Mouse (Mus musculus) heart, embryonic 16.5 days (tissue): Measurements from ENCODE around the gene Tmem131l. TPM values are rescaled to one million over a fixed set of nuclear protein-coding genes. Genes with fewer than 3 reads are reported as not detected.
A peak's percentile ranks its signal among the peaks of the same experiment; 100 is the strongest.

Experiments used
- ATAC-seq: fragments of 200-750 bp; cut with Nextera tagmentation; replicated peaks from 2 replicates; pipeline ENCODE4 v1.8.0; 2017; ENCODE audit warnings: moderate number of reproducible peaks; ENCODE audit not compliant: insufficient read depth, low FRiP score; ENCODE audit errors: extremely low read depth
- H3K27ac ChIP-seq: fragments of 300-500 bp; sonication (generic); 2 replicates; pipeline ENCODE4 v1.5.1; 2014; ENCODE audit warnings: mild to moderate bottlenecking, low read length, control low read depth, moderate library complexity
- H3K27me3 ChIP-seq: fragments of 300-500 bp; sonication (generic); 2 replicates; pipeline ENCODE4 v1.6.1; 2014; ENCODE audit warnings: low read length, mixed read lengths; ENCODE audit not compliant: control insufficient read depth, insufficient read depth
- H3K36me3 ChIP-seq: fragments of 300-500 bp; sonication (generic); 2 replicates; pipeline ENCODE4 v1.6.1; 2014; ENCODE audit not compliant: control insufficient read depth, insufficient read depth
- H3K4me1 ChIP-seq: fragments of 300-500 bp; sonication (generic); 2 replicates; pipeline ENCODE4 v1.6.1; 2014; ENCODE audit warnings: low read length, mixed read lengths; ENCODE audit not compliant: control insufficient read depth, insufficient read depth
- H3K4me2 ChIP-seq: fragments of 300-500 bp; sonication (generic); 2 replicates; pipeline ENCODE4 v1.6.1; 2014; ENCODE audit warnings: low read depth, mild to moderate bottlenecking, control low read depth, low read length
- H3K4me3 ChIP-seq: fragments of 300-500 bp; sonication (generic); 2 replicates; pipeline ENCODE4 v1.5.1; 2014; ENCODE audit warnings: mild to moderate bottlenecking, control low read depth, low read length
- H3K9ac ChIP-seq: fragments of 300-500 bp; sonication (generic); 2 replicates; pipeline ENCODE4 v1.6.1; 2014; ENCODE audit warnings: low read length, control low read depth
- H3K9me3 ChIP-seq: fragments of 300-500 bp; sonication (generic); replicated peaks from 2 replicates; pipeline ENCODE4 v1.6.1; 2016; ENCODE audit warnings: low read length; ENCODE audit not compliant: control insufficient read depth
- WGBS: fragments of 180-500 bp; shearing (Covaris S2); extraction: QIAGEN DNeasy Blood & Tissue Kit; methylation state at CpG from one replicate; pipeline ENCODE4 v1.1.7; 2014; 5-methylcytosine and 5-hydroxymethylcytosine counted together
- polyA plus RNA-seq: library from polyadenylated mRNA; unstranded; fragments of >200 nt; fragmentation: Nextera tagmentation; extraction: Ambion mirVana; gene quantifications from 2 replicates; pipeline ENCODE4 v1.2.1, GENCODE M21; 2015

Gene Tmem131l
- polyA plus RNA-seq, 1 experiment from 2014 or later: 47.8 TPM

DNA sequence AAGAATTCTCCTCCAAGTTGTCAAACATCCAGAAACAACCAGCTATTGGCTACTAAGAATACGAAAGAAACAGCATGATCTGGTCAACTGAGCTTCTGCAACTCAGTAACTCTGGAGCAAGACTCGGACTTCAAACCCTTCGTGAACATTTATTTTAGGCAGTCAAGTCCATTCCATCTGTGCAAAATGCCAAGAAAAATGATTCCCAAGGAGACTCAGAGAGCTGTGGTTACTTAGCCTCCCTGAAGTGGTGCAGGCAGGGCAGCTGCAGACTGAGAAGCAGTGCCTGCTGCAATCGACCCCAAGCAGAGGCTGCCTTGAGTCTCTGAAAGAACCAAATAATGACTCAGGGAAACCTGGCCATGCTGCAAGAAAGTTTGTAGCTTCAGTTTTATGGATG, 98.1 kb downstream of the Tmem131l start:
- no peaks in the 10 kb centered on the region for H3K27me3 ChIP-seq

DNA sequence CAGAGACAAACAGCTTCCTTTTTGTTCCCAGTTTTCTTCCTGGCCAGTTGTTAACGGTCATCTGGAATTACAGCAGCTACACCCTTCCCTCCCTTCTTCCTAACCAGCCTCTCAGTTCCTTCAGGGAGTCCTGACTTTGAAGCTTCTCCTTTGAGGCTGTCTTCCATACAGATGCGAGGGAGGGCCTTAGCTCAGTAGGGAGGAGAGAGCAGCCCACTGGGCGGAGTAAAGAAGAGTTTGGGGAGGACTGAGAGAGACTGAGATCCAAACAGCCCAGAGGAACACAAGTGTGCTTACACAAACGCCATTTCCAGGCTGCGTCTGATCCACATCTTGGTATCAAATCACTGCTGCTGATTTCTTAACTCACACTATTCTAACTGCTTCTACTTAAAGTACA, 101.1 kb downstream of the Tmem131l start:
- 55% methylated on average over 5 of the region's 5 CpGs for WGBS
- Histone ChIP-seq H3K9me3 (no peaks in the 10 kb centered on the region), H3K27me3 (no peaks in the 10 kb centered on the region), H3K4me1 (no peaks in the 10 kb centered on the region), H3K36me3 (peaks cover 16% of the 10 kb centered on the region), H3K9ac (no peak overlapping the region), H3K4me3 (no peak overlapping the region), H3K27ac (no peak overlapping the region), H3K4me2 (no peak overlapping the region)
- ATAC-seq: no peak

More for the DNA sequence above, 98.1 kb downstream of the Tmem131l start:
- Histone ChIP-seq H3K4me3 (no peak overlapping the region), H3K9ac (no peak overlapping the region), H3K9me3 (no peaks in the 10 kb centered on the region), H3K27ac (no peak overlapping the region), H3K36me3 (peaks cover 8% of the 10 kb centered on the region; the same call in 1 of the 2 replicates), H3K4me2 (no peak overlapping the region), H3K4me1 (no peaks in the 10 kb centered on the region)
- 82% methylated on average over 4 of the region's 4 CpGs for WGBS
- no peak for ATAC-seq

DNA sequence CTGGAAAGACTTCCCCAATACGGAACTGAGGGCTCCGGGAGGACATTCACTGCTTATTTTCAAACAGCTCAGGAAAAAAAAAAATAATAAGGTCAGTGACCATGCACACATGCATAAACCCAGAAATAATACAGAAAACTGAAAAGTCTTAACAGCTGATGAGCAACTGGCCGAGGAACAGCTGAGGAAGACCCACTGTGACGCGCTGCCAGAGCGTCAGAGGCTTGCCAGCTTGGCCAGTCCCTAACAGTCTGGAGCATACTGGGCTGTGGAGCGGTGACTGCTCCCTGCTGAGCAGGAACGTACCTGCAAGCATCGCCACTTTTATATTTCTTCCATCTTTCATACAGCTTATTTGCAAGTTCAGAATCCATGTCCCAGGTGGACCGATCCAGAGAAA, 105.5 kb downstream of the Tmem131l start:
- peaks cover 33% of the 10 kb centered on the region for H3K36me3 ChIP-seq
- no peaks in the 10 kb centered on the region for H3K9me3 ChIP-seq
- H3K27ac ChIP-seq: no peak overlapping the region
- H3K4me2 ChIP-seq: no peak overlapping the region
- ATAC-seq: no peak
- H3K9ac ChIP-seq: no peak overlapping the region
- H3K27me3 ChIP-seq: no peaks in the 10 kb centered on the region
- H3K4me3 ChIP-seq: no peak overlapping the region
- 93% methylated on average over 10 of the region's 10 CpGs for WGBS
- H3K4me1 ChIP-seq: no peaks in the 10 kb centered on the region

DNA sequence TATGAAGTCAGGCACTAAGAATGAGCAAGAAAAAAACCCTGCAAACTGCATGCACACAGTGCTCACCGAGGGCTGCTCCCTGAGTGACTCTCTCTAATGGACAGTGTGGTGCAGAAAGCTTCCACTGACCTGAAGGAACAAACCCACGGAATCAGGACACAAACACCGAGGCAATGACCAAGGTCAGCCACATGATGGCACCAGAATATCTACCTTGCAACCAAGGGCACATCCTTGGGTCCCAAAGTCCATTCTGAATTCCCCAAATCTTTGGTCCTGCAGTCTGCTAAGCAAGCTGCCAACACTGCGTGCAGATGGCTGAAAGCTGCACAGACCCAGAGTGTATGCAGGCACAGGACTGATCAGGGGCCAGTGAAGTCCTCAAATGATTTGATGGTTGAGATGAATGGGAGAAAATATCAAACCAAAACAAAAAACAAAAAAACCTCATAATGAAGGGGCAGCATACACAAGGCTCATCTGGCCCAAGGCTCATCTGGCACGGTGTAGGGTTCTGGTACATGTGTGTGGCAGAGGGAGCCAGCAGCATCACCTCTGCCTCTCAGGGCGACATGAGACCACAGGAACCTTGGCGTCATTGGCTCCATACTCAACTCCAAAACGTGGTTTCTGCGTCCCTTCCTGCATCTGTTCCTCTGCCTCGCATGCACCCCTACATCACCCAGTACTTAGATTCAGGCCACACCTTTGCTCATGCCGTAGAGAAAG, 124.0 kb downstream of the Tmem131l start:
- Histone ChIP-seq H3K4me3 (no peak overlapping the region), H3K4me2 (no peak overlapping the region), H3K9me3 (no peaks in the 10 kb centered on the region), H3K36me3 (peaks cover 37% of the 10 kb centered on the region), H3K4me1 (no peaks in the 10 kb centered on the region), H3K9ac (no peak overlapping the region), H3K27ac (no peak overlapping the region), H3K27me3 (no peaks in the 10 kb centered on the region)
- 73% methylated on average over 11 of the region's 11 CpGs for WGBS
- no peak for ATAC-seq

DNA sequence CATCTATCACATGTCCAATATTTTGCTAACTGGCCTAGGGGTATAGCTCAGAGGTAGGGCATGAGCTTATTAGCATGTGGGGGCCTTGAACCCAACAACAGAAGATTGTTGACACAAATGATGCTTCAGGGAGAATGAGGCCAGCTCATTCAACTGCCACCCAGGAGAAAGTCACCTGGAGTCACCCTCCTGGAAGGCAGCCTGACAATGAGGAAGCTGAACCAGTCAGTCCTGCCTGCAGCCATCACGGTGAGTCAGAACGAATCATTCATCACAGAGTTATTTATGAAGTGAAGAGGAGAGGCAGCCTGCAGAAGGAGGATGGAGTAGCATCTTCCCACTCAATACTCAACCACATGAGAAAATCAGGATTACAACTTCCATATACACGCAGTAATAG, 124.9 kb downstream of the Tmem131l start:
- 85% methylated on average over 3 of the region's 3 CpGs for WGBS
- no peak overlapping the region for H3K9ac ChIP-seq
- no peaks in the 10 kb centered on the region for H3K9me3 ChIP-seq
- no peak overlapping the region for H3K4me2 ChIP-seq
- H3K27ac ChIP-seq: no peak overlapping the region
- no peaks in the 10 kb centered on the region for H3K4me1 ChIP-seq
- ATAC-seq: no peak
- H3K27me3 ChIP-seq: no peaks in the 10 kb centered on the region
- H3K36me3 ChIP-seq: peaks cover 36% of the 10 kb centered on the region
- H3K4me3 ChIP-seq: no peak overlapping the region

DNA sequence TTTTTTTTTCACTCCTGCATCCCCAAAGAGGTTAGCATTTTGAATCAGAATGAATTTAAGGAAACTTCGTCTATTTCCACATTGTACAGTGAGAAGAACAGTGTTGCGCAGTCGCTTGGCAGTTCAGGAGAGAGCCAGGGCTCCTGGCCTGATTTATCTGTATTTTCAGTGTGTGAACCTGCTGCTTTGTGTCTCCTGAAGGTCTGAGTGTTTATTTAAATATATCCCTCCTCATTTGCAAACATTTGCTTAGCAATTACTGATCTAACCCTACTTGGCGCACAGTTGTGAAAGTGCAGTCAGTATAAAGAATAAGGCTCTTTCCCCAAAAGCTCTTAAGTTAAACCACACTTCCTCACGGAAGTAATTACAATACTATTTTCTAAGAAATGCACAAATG, 129.3 kb downstream of the Tmem131l start:
- Histone ChIP-seq H3K27me3 (no peaks in the 10 kb centered on the region), H3K9me3 (no peaks in the 10 kb centered on the region), H3K4me2 (no peak overlapping the region), H3K9ac (no peak overlapping the region), H3K4me3 (no peak overlapping the region), H3K4me1 (no peaks in the 10 kb centered on the region), H3K36me3 (peaks cover 31% of the 10 kb centered on the region), H3K27ac (no peak overlapping the region)
- 90% methylated on average over 5 of the region's 5 CpGs for WGBS
- ATAC-seq: no peak

DNA sequence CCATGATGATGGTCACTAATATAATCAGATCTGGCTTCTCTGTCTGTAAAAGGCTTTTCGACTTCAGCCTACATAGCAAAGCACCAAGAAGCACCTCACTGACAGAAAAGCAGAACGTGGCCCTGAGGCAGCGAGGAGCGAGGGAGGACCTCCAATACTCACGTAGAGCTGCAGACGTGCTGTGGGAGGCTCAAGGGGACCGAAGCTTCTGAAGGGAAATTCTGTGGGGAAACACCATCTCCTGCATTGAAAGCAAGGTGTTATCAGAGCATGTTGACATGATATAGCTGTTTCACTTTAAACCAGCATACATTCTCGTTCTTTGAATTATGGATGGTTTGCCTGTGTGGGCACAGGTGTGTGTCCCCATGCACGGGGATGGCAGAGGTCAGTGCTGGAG, 133.8 kb downstream of the Tmem131l start:
- Histone ChIP-seq H3K4me1 (peaks cover 10% of the 10 kb centered on the region), H3K9me3 (no peaks in the 10 kb centered on the region), H3K27ac (no peak overlapping the region), H3K4me3 (no peak overlapping the region), H3K4me2 (no peak overlapping the region), H3K36me3 (peaks cover 24% of the 10 kb centered on the region), H3K27me3 (no peaks in the 10 kb centered on the region), H3K9ac (no peak overlapping the region)
- 96% methylated on average over 9 of the region's 9 CpGs for WGBS
- ATAC-seq: no peak

DNA sequence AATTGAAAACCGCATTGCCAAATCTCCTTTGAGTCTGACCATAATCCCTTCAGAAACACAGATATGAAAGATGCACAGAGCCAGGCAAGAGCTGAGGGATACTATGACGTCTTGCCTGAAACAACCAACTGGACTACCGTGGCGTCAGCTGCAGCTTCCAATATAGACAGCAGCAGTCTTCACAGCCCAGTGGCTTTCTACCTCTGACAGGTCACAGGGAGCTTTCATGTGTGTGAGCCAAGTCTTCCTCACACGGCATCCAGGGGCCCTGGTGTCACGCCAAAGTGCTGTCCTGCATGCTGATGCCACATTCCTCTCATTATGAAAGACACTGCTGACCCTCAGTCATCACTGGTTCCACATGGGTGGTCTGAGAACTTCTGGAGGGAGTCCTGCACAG, 134.8 kb downstream of the Tmem131l start:
- no peaks in the 10 kb centered on the region for H3K27me3 ChIP-seq
- ATAC-seq: no peak
- H3K4me2 ChIP-seq: no peak overlapping the region
- H3K4me1 ChIP-seq: peaks cover 10% of the 10 kb centered on the region
- no peak overlapping the region for H3K27ac ChIP-seq
- no peak overlapping the region for H3K9ac ChIP-seq
- no peaks in the 10 kb centered on the region for H3K9me3 ChIP-seq
- H3K36me3 ChIP-seq: peaks cover 22% of the 10 kb centered on the region
- no peak overlapping the region for H3K4me3 ChIP-seq
- 78% methylated on average over 6 of the region's 6 CpGs for WGBS

DNA sequence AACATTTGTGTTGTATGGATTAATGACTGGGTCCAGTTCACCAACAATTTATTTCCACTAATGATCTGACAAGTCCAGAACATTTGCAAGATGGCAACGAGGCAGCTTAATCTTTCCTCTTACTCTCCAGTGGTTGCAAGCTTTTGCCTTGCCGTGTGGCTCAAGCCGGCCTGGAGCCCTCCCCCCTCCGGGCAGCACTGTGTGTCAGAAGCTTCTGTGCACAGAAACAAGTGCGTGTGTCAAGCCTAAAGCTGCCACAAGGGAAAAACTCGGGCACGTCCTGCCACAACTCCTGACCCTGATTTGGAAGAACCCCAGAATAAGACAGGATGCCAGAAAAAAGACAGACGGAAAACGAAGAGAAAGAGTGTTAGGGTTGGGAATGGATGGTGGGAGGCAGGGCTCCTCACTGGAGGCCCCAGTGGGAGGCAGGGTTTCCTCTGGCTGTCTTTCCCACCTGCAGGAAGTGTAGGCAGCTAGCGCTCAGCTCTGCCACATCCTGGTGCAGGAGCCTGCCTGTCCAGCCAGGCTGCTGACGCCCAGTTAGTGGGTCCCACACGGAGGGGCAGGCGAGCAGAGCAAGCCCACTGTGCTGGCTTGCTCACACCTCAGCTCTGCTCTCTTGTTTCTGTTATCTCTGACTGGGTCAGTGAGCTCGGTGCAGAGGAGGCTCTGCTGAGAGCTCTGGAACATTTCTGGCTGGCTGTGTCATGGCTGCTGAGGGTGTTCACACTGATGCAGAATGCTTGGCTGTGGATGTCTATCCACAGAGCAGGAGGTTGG, 135.6 kb downstream of the Tmem131l start:
- H3K4me3 ChIP-seq: no peak overlapping the region
- ATAC-seq: peak; percentile 65
- no peaks in the 10 kb centered on the region for H3K9me3 ChIP-seq
- H3K4me2 ChIP-seq: no peak overlapping the region
- peaks cover 10% of the 10 kb centered on the region for H3K4me1 ChIP-seq
- H3K27me3 ChIP-seq: no peaks in the 10 kb centered on the region
- no peak overlapping the region for H3K9ac ChIP-seq
- WGBS: 46% methylated on average over 14 of the region's 14 CpGs
- peaks cover 17% of the 10 kb centered on the region for H3K36me3 ChIP-seq
- peak overlapping the region; percentile 53 for H3K27ac ChIP-seq
